Mouse (Mus musculus) liver, embryonic 16.5 days (tissue): ENCODE data around the gene Suv39h2. TPM values are rescaled to one million over a fixed set of nuclear protein-coding genes. Genes with fewer than 3 reads are reported as not detected.
A peak's percentile ranks its signal among the peaks of the same experiment; 100 is the strongest.

Experiments used
- ATAC-seq: fragments of 200-750 bp; cut with Nextera tagmentation; 2 replicates; pipeline ENCODE4 v1.8.0; 2017; ENCODE audit warnings: low read depth, mild to moderate bottlenecking, moderate number of reproducible peaks, moderate library complexity
- H3K27ac ChIP-seq: fragments of 300-500 bp; sonication (generic); 2 replicates; pipeline ENCODE4 v1.5.1; 2014; ENCODE audit warnings: mild to moderate bottlenecking, low read length
- H3K27me3 ChIP-seq: fragments of 300-500 bp; sonication (generic); 2 replicates; pipeline ENCODE4 v1.6.1; 2014; ENCODE audit warnings: low read depth, low read length, mixed read lengths; ENCODE audit not compliant: control insufficient read depth, insufficient read depth
- H3K36me3 ChIP-seq: fragments of 300-500 bp; sonication (generic); 2 replicates; pipeline ENCODE4 v1.6.1; 2014; ENCODE audit warnings: mild to moderate bottlenecking; ENCODE audit not compliant: control insufficient read depth, insufficient read depth
- H3K4me1 ChIP-seq: fragments of 300-500 bp; sonication (generic); 2 replicates; pipeline ENCODE4 v1.6.1; 2014; ENCODE audit warnings: low read depth, low read length, mixed read lengths; ENCODE audit not compliant: control insufficient read depth
- H3K4me2 ChIP-seq: fragments of 300-500 bp; sonication (generic); 2 replicates; pipeline ENCODE4 v1.6.1; 2014; ENCODE audit warnings: low read depth, low read length, mixed read lengths
- H3K4me3 ChIP-seq: fragments of 300-500 bp; sonication (generic); 2 replicates; pipeline ENCODE4 v1.5.1; 2014; ENCODE audit warnings: low read depth, mild to moderate bottlenecking, low read length
- H3K9ac ChIP-seq: fragments of 300-500 bp; sonication (generic); 2 replicates; pipeline ENCODE4 v1.6.1; 2014; ENCODE audit warnings: low read depth, low read length
- H3K9me3 ChIP-seq: fragments of 300-500 bp; sonication (generic); replicated peaks from 2 replicates; pipeline ENCODE4 v1.6.1; 2016; ENCODE audit warnings: low read length; ENCODE audit not compliant: control insufficient read depth
- WGBS: fragments of 180-500 bp; shearing (Covaris S2); extraction: QIAGEN DNeasy Blood & Tissue Kit; methylation state at CpG from one replicate; pipeline ENCODE4 v1.1.7; 2014; ENCODE audit not compliant: insufficient replicate concordance; 5-methylcytosine and 5-hydroxymethylcytosine counted together
- polyA plus RNA-seq: library from polyadenylated mRNA; unstranded; fragments of >200 nt; fragmentation: Nextera tagmentation; extraction: Ambion mirVana; gene quantifications from 2 replicates; pipeline ENCODE4 v1.2.1, GENCODE M21; 2015

The Suv39h2 gene
- polyA plus RNA-seq = 3.7 and 4.0 TPM in 2 replicates

DNA sequence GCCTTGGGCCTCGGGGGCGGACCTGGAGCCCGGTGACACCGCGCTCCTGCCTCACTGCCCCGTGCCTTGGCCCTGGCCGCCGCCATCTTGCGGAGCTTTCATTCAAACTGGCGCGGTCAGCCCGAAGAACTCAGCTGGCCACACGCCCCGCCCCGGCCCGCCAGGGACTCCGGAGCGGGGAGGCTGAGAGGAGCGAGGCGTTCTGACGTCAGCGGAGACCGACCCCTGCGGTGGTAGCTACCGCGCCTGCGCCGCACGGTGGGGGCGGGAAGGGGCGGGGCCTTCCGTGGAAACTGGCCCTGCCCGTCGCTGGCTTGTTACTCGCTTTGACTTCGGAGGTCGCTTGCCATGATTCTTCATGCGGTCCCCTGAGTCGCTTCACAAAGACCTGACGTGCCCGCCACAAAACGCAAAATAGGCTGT lies at the start of gene Suv39h2:
Gene Suv39h2, minus strand, starts transcription at position 171 of the 423 bp plus-strand sequence.
- no peaks in the 10 kb centered on the region for H3K27me3 ChIP-seq
- peaks cover 13% of the 10 kb centered on the region for H3K4me1 ChIP-seq
- peak within 1 kb of the TSS; percentile 83 for H3K9ac ChIP-seq
- no peaks in the 10 kb centered on the region for H3K9me3 ChIP-seq
- peak within 1 kb of the TSS; percentile 91 for H3K27ac ChIP-seq
- ATAC-seq = peak; percentile 98
- H3K36me3 ChIP-seq = peaks cover 4% of the 10 kb centered on the region; the same call in 1 of the 2 replicates
- peak within 1 kb of the TSS; percentile 86 for H3K4me3 ChIP-seq
- H3K4me2 ChIP-seq = peak within 1 kb of the TSS; percentile 73
- under 1% methylated on average over 42 of the region's 42 CpGs for WGBS

DNA sequence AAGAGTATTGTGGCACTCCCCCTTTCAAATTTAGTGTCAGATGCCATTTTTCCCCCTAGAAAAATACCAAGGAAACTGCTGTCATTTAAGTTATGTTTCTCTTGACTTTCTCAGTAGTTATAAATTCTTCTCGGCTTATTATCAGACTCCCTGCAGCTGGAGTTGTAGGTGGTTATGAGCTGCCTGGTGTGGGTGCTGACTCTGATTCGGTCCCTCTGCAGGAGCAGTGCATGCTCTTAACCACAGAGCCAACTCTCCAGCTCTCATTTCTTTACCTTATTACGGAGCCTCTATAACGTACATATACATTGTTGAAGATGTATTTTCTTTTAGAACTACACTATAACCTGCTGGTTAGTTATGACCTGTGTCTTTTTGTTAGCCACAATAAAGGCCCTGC lies 47.7 kb upstream of the Suv39h2 start:
- Histone ChIP-seq H3K4me3 (no peak overlapping the region), H3K36me3 (no peaks in the 10 kb centered on the region)
- 52% methylated on average over 4 of the region's 4 CpGs for WGBS

DNA sequence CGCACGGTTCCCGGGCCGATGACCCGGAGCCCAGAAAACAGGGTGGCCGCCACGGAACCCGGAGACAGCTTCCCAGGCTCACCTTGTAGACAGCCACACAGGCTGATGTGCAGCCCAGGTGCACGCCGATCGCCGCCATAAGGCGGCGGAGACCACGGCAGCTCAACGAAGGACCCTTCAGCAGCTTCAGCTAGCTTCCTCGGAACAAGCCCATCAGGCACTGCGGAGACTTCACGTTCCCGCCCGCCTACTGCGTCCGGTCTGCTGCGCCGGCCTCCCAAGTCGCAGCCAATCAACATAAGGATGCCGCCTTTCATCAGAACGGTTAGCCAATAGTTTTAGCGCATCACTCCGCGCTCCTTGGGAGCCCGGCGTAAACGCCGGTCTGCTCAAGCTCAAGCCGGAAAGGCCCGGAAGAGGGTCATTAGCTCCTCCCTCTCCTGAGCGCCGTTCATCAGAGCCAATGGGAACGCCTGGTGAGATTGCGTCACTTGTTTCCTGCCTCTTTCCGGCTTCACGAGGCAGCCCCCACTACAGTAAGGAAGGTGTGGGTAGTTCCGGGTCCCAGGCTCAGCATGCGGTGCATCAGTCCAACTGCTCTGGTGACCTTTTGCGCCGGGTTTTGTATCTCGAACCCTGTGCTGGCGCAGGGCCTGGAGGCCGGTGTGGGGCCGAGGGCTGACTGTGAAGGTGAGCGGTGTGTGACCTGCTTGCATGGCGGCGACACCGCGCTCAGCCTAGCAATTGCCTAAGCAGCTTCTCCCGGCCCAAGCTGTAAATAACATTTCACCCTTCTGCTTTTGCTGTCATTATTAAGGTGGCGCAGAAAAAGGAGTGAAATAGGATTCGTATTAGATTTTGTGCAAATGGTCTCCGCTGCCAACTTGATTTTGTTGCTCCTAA lies 38.0 kb upstream of the Suv39h2 start, which contains the start of the genes Gm45902, Hspa14 and Cdnf:
Gene Gm45902, minus strand, starts transcription at position 239 of the 903 bp plus-strand sequence.
Gene Hspa14, minus strand, starts transcription at position 263 of the 903 bp plus-strand sequence.
Gene Cdnf, plus strand, starts transcription at position 479 of the 903 bp plus-strand sequence.
- Histone ChIP-seq H3K4me2 (peak within 1 kb of the TSS; percentile 72), H3K4me3 (peak within 1 kb of the TSS; percentile 91), H3K9ac (peak within 1 kb of the TSS; percentile 83), H3K36me3 (peaks cover 24% of the 10 kb centered on the region), H3K4me1 (peaks cover 7% of the 10 kb centered on the region), H3K9me3 (no peaks in the 10 kb centered on the region), H3K27me3 (no peaks in the 10 kb centered on the region), H3K27ac (peak within 1 kb of the TSS; percentile 84)
- peak; percentile 99 for ATAC-seq
- WGBS = under 1% methylated on average over 60 of the region's 60 CpGs

More for the DNA sequence above, 47.7 kb upstream of the Suv39h2 start:
- Histone ChIP-seq H3K4me1 (no peaks in the 10 kb centered on the region), H3K9me3 (no peaks in the 10 kb centered on the region), H3K27me3 (no peaks in the 10 kb centered on the region), H3K4me2 (no peak overlapping the region), H3K9ac (no peak overlapping the region), H3K27ac (no peak overlapping the region)
- no peak for ATAC-seq

DNA sequence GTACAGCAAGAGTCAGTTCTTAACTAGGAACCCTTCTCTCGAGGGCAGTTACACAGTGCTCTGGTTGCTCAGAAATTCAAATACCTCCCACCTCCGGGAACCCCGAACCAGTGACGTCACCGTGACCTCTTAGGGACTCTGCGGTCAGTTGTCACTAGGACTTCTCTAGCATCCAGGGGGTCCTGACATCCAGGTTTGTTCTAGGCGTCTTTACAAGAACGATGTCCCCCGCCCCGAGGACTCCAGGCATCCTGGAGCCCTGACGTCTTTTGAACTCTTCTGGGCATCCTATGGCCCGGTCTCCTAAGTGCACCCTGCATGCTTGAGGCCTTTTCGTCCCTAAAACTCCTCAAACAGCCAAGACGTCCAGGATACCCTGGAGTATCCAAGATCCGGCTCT lies 37.2 kb upstream of the Suv39h2 start:
- H3K4me3 ChIP-seq = peak overlapping the region; percentile 91
- no peak for ATAC-seq
- 0% methylated on average over 15 of the region's 15 CpGs for WGBS
- peaks cover 25% of the 10 kb centered on the region for H3K36me3 ChIP-seq
- peak overlapping the region; percentile 81 for H3K9ac ChIP-seq
- H3K9me3 ChIP-seq = no peaks in the 10 kb centered on the region
- H3K27me3 ChIP-seq = no peaks in the 10 kb centered on the region
- H3K4me1 ChIP-seq = peaks cover 7% of the 10 kb centered on the region
- H3K27ac ChIP-seq = peak overlapping the region; percentile 84
- H3K4me2 ChIP-seq = peak overlapping the region; percentile 65

DNA sequence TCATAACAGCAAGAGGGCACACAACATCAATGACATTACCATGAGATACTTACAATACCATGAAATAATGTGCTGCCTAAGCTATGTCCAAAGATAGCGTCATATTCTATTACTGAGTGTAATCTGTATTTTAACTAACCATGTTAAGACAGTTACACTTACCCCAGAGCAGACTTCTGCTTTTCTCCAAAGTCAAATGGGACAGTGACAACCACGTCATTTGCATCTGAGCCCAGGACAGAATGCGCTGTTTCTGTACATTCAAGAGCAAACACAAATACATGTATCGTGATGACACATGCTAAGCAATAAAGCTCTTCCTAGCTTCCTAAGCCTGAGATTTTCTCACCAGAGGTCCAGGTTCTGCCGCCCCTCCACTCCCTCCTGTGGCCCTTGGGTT lies 26.1 kb upstream of the Suv39h2 start:
- H3K4me3 ChIP-seq = no peak overlapping the region
- no peak overlapping the region for H3K4me2 ChIP-seq
- 84% methylated on average over 5 of the region's 5 CpGs for WGBS
- H3K36me3 ChIP-seq = peaks cover 22% of the 10 kb centered on the region
- H3K9ac ChIP-seq = no peak overlapping the region
- ATAC-seq = no peak
- no peak overlapping the region for H3K27ac ChIP-seq
- H3K27me3 ChIP-seq = no peaks in the 10 kb centered on the region
- no peaks in the 10 kb centered on the region for H3K9me3 ChIP-seq
- H3K4me1 ChIP-seq = no peaks in the 10 kb centered on the region; the same call in 1 of the 2 replicates

DNA sequence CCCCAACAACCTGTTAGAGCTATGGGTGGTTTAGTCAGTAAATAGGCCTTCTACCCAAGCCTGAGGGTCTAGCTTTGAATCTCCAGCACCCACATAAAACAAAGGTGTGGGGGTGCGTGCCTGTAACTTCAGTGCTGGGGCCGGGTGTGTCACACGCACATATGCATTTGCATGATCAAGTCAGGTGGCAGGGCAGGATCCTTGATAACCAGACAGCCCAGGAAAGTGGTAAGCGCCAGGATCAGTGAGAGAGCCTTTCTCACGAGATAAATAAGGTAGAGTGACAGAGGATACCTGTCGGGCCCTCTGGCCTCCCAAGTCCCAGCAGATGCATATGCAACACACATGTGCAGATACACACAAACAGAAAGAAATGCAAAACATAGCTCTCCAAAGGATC lies 24.7 kb upstream of the Suv39h2 start:
- 47% methylated on average over 6 of the region's 6 CpGs for WGBS
- ATAC-seq = peak; percentile 51; the same call in 1 of the 2 replicates
- H3K36me3 ChIP-seq = peaks cover 29% of the 10 kb centered on the region

DNA sequence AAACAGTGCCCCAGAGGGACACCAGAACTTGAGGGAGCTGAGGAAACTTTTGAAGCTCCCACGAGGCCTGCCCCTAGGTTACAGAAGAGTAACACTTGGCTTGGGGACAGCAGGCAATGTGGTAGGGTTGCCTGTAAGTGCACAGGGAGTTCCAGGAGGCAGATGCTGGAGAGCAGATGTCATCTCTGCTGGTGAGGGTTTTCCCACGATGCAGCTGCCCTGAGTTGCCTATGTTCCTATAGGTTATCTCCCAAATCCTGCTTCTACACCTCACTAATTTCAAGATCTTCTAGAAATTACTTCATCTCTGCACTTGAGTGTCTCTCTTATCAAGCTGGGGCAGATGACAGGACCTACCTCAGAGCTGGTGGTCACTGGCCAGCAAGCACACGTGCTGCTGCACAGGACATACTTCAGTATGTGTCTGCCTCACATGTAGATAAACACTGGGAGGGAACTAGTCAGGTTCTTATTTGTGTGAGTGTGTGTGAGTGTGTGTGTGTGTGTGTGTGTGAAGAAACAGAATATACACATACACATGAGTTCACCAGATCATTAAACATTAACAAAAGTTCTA lies 19.1 kb upstream of the Suv39h2 start:
- Histone ChIP-seq H3K4me2 (no peak overlapping the region), H3K9ac (no peak overlapping the region), H3K36me3 (peaks cover 53% of the 10 kb centered on the region), H3K4me3 (no peak overlapping the region), H3K9me3 (no peaks in the 10 kb centered on the region), H3K4me1 (no peaks in the 10 kb centered on the region; the same call in 1 of the 2 replicates), H3K27me3 (no peaks in the 10 kb centered on the region), H3K27ac (0 out of 2 replicates have a peak overlapping the region, but pooled peaks have one; percentile 16)
- 46% methylated on average over 3 of the region's 3 CpGs for WGBS
- peak; percentile 72 for ATAC-seq

More for the DNA sequence above, 24.7 kb upstream of the Suv39h2 start:
- no peak overlapping the region for H3K4me3 ChIP-seq
- no peak overlapping the region for H3K9ac ChIP-seq
- no peaks in the 10 kb centered on the region for H3K27me3 ChIP-seq
- no peaks in the 10 kb centered on the region for H3K9me3 ChIP-seq
- H3K4me2 ChIP-seq = no peak overlapping the region
- H3K4me1 ChIP-seq = no peaks in the 10 kb centered on the region; the same call in 1 of the 2 replicates
- 0 out of 2 replicates have a peak overlapping the region, but pooled peaks have one; percentile 24 for H3K27ac ChIP-seq

DNA sequence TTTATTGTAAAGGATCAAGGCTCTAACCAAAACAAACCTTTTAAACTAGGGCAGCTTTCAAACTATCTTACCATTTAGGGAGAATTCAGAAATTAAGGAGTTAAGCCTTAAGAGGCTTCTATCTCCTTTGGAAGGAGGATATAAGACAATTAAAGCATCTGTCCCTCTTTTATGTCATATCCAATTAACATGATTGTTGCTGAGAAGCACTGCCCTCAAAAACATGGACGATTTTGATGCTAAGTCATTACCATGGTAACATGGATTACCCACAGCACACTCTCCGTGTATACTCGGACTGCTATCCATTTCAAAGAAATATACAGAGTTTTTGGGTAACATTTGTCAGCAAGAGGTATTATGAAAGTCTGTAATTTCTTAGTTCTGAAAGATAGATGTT lies 15.0 kb upstream of the Suv39h2 start:
- WGBS = 78% methylated on average over 3 of the region's 3 CpGs
- no peak overlapping the region for H3K9ac ChIP-seq
- H3K36me3 ChIP-seq = peaks cover 39% of the 10 kb centered on the region
- H3K27me3 ChIP-seq = no peaks in the 10 kb centered on the region
- no peak overlapping the region for H3K4me3 ChIP-seq
- H3K4me1 ChIP-seq = no peaks in the 10 kb centered on the region; the same call in 1 of the 2 replicates
- no peak overlapping the region for H3K27ac ChIP-seq
- no peaks in the 10 kb centered on the region for H3K9me3 ChIP-seq
- ATAC-seq = no peak
- no peak overlapping the region for H3K4me2 ChIP-seq
